3 mouse cellular contexts compared by ENCODE assay signal in genomic region chr16:36846894-36847293, GRCm38 (mm10). TPM values are rescaled to one million over a fixed set of nuclear protein-coding genes. Genes with fewer than 3 reads are reported as not detected.
"Had no signal": no experiment of that assay in that cellular context is flagged by ENCODE, and none has a peak within 500 bp of the region (broad histone marks: within the 10 kb centered on the region; RNA-seq: fewer than 3 reads in every experiment).

No protein-coding gene starts in this region.

RNA-seq across cellular contexts. Expression of gene Eaf2, which starts 27.9 kb away (rescaled TPM):
- total RNA-seq: common myeloid progenitor, adult 5-6 weeks; gastrocnemius, postnatal 36 days; granulocyte monocyte progenitor cell, adult 5-6 weeks had no signal
